In the genomic region with DNA sequence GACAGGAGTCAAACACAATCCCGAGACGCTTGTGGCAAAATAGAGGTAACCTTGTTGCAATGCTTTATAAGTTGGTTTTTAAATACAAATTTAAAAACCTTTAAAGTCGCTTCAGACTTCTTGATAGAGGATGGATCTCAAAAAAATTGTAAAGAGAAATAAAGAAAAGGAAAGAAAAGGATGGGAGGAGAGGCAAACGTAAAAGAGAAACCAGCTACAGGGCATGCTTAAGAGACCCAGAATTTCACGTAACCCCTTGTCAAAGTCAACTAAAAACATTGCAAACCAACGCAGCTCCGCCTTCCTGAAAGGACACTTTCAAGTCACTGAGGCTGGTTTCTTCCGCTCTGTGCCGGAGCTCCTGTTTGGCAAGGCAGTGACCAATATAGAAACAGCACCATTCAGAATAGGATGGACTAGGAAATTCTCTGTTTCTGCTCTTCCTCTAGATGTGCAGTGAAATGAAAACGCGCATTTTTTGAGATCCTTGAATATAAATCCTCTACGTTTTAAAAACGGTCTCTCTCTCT, we compare ENCODE assay signal across 27 mouse cellular contexts. TPM values are rescaled to one million over a fixed set of nuclear protein-coding genes. Genes with fewer than 3 reads are reported as not detected.
A peak's percentile ranks its signal among the peaks of the same experiment; 100 is the strongest.
DNase-seq lines count a peak whose midpoint lies in the region; ATAC-seq lines count a peak whose summit lies in the region.
"Had no signal": no experiment of that assay in that cellular context is flagged by ENCODE, and none has a peak within 500 bp of the region (broad histone marks: within the 10 kb centered on the region; RNA-seq: fewer than 3 reads in every experiment).

No protein-coding gene starts in this region.

- no peak overlapping the region for H3K27ac ChIP-seq in forebrain, embryonic 13.5 days
- no peak overlapping the region for H3K27ac ChIP-seq in forebrain, embryonic 16.5 days (ENCODE audit: low read length)
- H3K27ac ChIP-seq in midbrain, embryonic 11.5 days (ENCODE audit: low read depth, low read length): no peak overlapping the region
- no peak overlapping the region for H3K27ac ChIP-seq in midbrain, embryonic 16.5 days (ENCODE audit: low read length)
- H3K27ac ChIP-seq: forebrain, embryonic 12.5 days; hindbrain, embryonic 15.5 days; limb, embryonic 13.5 days; liver, embryonic 12.5 days; midbrain, embryonic 13.5 days had no signal

- peaks cover 15% of the 10 kb centered on the region for H3K4me1 ChIP-seq in forebrain, embryonic 13.5 days
- H3K4me1 ChIP-seq in forebrain, embryonic 16.5 days (replicated peaks; ENCODE audit: control insufficient read depth, insufficient read depth, low read length): peaks cover 11% of the 10 kb centered on the region
- no peaks in the 10 kb centered on the region for H3K4me1 ChIP-seq in midbrain, embryonic 11.5 days (ENCODE audit: control insufficient read depth, insufficient read depth, low read length)
- H3K4me1 ChIP-seq in midbrain, embryonic 16.5 days (ENCODE audit: control insufficient read depth, insufficient read depth, low read length): no peaks in the 10 kb centered on the region; the same call in 1 of the 2 replicates
- H3K4me1 ChIP-seq: liver, embryonic 12.5 days had no signal

- H3K9me3 ChIP-seq in forebrain, embryonic 13.5 days (replicated peaks): no peaks in the 10 kb centered on the region
- no peaks in the 10 kb centered on the region for H3K9me3 ChIP-seq in forebrain, embryonic 16.5 days (ENCODE audit: control insufficient read depth, low read length)
- H3K9me3 ChIP-seq in midbrain, embryonic 11.5 days (ENCODE audit: control insufficient read depth, low read length): no peaks in the 10 kb centered on the region
- H3K9me3 ChIP-seq in midbrain, embryonic 16.5 days (replicated peaks; ENCODE audit: control insufficient read depth, low read length, poor library complexity, severe bottlenecking): no peaks in the 10 kb centered on the region
- H3K9me3 ChIP-seq: forebrain, embryonic 12.5 days; hindbrain, embryonic 15.5 days; limb, embryonic 13.5 days; liver, embryonic 12.5 days; midbrain, embryonic 13.5 days had no signal

- H3K27me3 ChIP-seq in forebrain, embryonic 13.5 days: peaks cover 95% of the 10 kb centered on the region
- peaks cover 66% of the 10 kb centered on the region for H3K27me3 ChIP-seq in forebrain, embryonic 16.5 days (replicated peaks; ENCODE audit: control insufficient read depth, insufficient read depth, low read length)
- H3K27me3 ChIP-seq in midbrain, embryonic 11.5 days (ENCODE audit: control insufficient read depth, insufficient read depth, low read length): peaks cover 96% of the 10 kb centered on the region
- peaks cover 65% of the 10 kb centered on the region for H3K27me3 ChIP-seq in midbrain, embryonic 16.5 days (ENCODE audit: control insufficient read depth, insufficient read depth, low read depth, low read length)

- 5% methylated on average over 13 of the region's 13 CpGs for WGBS in forebrain, embryonic 13.5 days
- 5% methylated on average over 13 of the region's 13 CpGs for WGBS in forebrain, embryonic 16.5 days
- WGBS in midbrain, embryonic 11.5 days: 2% methylated on average over 13 of the region's 13 CpGs
- WGBS in midbrain, embryonic 16.5 days: 5% methylated on average over 13 of the region's 13 CpGs

- no peak overlapping the region for H3K9ac ChIP-seq in forebrain, embryonic 13.5 days
- no peak overlapping the region for H3K9ac ChIP-seq in forebrain, embryonic 16.5 days (replicated peaks; ENCODE audit: low read depth, low read length)
- H3K9ac ChIP-seq in midbrain, embryonic 11.5 days (ENCODE audit: low read length): no peak overlapping the region
- H3K9ac ChIP-seq in midbrain, embryonic 16.5 days (ENCODE audit: low read depth, low read length): no peak overlapping the region
- H3K9ac ChIP-seq: forebrain, embryonic 12.5 days; hindbrain, embryonic 15.5 days; limb, embryonic 13.5 days; liver, embryonic 12.5 days; midbrain, embryonic 13.5 days had no signal

- no peaks in the 10 kb centered on the region for H3K36me3 ChIP-seq in forebrain, embryonic 13.5 days (ENCODE audit: poor library complexity, severe bottlenecking)
- no peaks in the 10 kb centered on the region for H3K36me3 ChIP-seq in forebrain, embryonic 16.5 days (ENCODE audit: control insufficient read depth, insufficient read depth)
- no peaks in the 10 kb centered on the region for H3K36me3 ChIP-seq in midbrain, embryonic 11.5 days (ENCODE audit: control insufficient read depth, insufficient read depth, low read length)
- no peaks in the 10 kb centered on the region for H3K36me3 ChIP-seq in midbrain, embryonic 16.5 days (ENCODE audit: control insufficient read depth, insufficient read depth, low read length)
- H3K36me3 ChIP-seq: forebrain, embryonic 12.5 days; hindbrain, embryonic 15.5 days; limb, embryonic 13.5 days; liver, embryonic 12.5 days; midbrain, embryonic 13.5 days had no signal

- no peak for ATAC-seq in forebrain, embryonic 13.5 days
- no peak for ATAC-seq in forebrain, embryonic 16.5 days
- ATAC-seq in midbrain, embryonic 11.5 days (ENCODE audit: low FRiP score): no peak
- no peak for ATAC-seq in midbrain, embryonic 16.5 days
- ATAC-seq: intestine, embryonic 16.5 days; liver, embryonic 12.5 days; midbrain, embryonic 13.5 days had no signal

- H3K4me2 ChIP-seq in forebrain, embryonic 13.5 days: peak overlapping the region; percentile 18; the same call in 1 of the 2 replicates
- H3K4me2 ChIP-seq in forebrain, embryonic 16.5 days (ENCODE audit: low read length): no peak overlapping the region
- H3K4me2 ChIP-seq in midbrain, embryonic 11.5 days: no peak overlapping the region
- no peak overlapping the region for H3K4me2 ChIP-seq in midbrain, embryonic 16.5 days (ENCODE audit: low read length)
- H3K4me2 ChIP-seq: forebrain, embryonic 12.5 days; hindbrain, embryonic 15.5 days; liver, embryonic 12.5 days; midbrain, embryonic 13.5 days had no signal

- peak; percentile 90 for DNase-seq in midbrain, embryonic 11.5 days (ENCODE audit: low spot score, missing footprints)
- peak; percentile 25 for DNase-seq in embryo, embryonic 9.5 days (ENCODE audit: extremely low spot score)
- peak; percentile 26 for DNase-seq in retina, embryonic 14.5 days (ENCODE audit: low spot score)
- no peak for DNase-seq in frontal cortex, postnatal 36 days (ENCODE audit: low spot score in 2 of 2)
- no peak for DNase-seq in B cell, adult 2 months
- DNase-seq: adrenal gland, postnatal 36 days; cerebellum, adult 11 months; gastrocnemius, postnatal 36 days; heart, postnatal 36 days; kidney, adult 9 months; kidney, postnatal 14 days; lung, adult 18-20 months; lung, postnatal 10 days; right cerebral cortex, postnatal 25 days; spleen, adult 18-20 months; thymus, adult 18-20 months; thymus, postnatal 36 days had no signal

- no peak overlapping the region for H3K4me3 ChIP-seq in forebrain, embryonic 13.5 days
- no peak overlapping the region for H3K4me3 ChIP-seq in forebrain, embryonic 16.5 days (replicated peaks; ENCODE audit: low read length)
- H3K4me3 ChIP-seq in midbrain, embryonic 11.5 days (ENCODE audit: low read depth, low read length): no peak overlapping the region
- no peak overlapping the region for H3K4me3 ChIP-seq in midbrain, embryonic 16.5 days (ENCODE audit: low read depth, low read length)
- H3K4me3 ChIP-seq: forebrain, embryonic 12.5 days; hindbrain, embryonic 15.5 days; liver, embryonic 12.5 days; midbrain, embryonic 13.5 days; myocyte had no signal

RNA-seq across cellular contexts. Expression of gene Isl1, which starts 10.8 kb away (rescaled TPM):
- polyA plus RNA-seq in forebrain, embryonic 13.5 days (2015; fragmentation: Nextera tagmentation; extraction: Ambion mirVana): 79.0 and 93.1 TPM in 2 replicates
- polyA plus RNA-seq in forebrain, embryonic 16.5 days (2015; fragmentation: Nextera tagmentation; extraction: Ambion mirVana): 49.7 and 61.5 TPM in 2 replicates
- 15.4 and 18.6 TPM in 2 replicates for polyA plus RNA-seq in midbrain, embryonic 11.5 days (2014; fragmentation: Nextera tagmentation; extraction: Ambion mirVana)
- 25.5 and 47.6 TPM in 2 replicates for polyA plus RNA-seq in midbrain, embryonic 16.5 days (2015; fragmentation: Nextera tagmentation; extraction: Ambion mirVana)

Comparison
In these comparisons a context has a peak if more than half of its experiments do, and no peak if none do; other contexts are left out.
1. DNase-seq: peak in midbrain, embryonic 11.5 days (single experiment), embryo, embryonic 9.5 days (single experiment) and retina, embryonic 14.5 days (single experiment); none in frontal cortex, postnatal 36 days (0 of 2) and B cell, adult 2 months (0 of 2).